Mouse (Mus musculus) left cerebral cortex, postnatal 25 days (tissue): Measurements from ENCODE around the gene Ube2q2. TPM values are rescaled to one million over a fixed set of nuclear protein-coding genes. Genes with fewer than 3 reads are reported as not detected.
A peak's percentile ranks its signal among the peaks of the same experiment; 100 is the strongest.
"Not testable (repeated sequence)": the region's sequence is repeated elsewhere in the genome, so short reads cannot be mapped to it uniquely, and the experiment has no call there.

Experiments
- DNase-seq, 2 experiments: peaks; one replicate each; pipeline ENCODE4 v3.0.0; 2022; ENCODE audit warnings: low spot score in 2 of 2, mixed read lengths in 1 of 2
- intact Hi-C: fragments of 180-260 bp; cut with DNase I; formaldehyde crosslinking; loops from one replicate; pipeline ENCODE4 v1.15.1; 2025
- total RNA-seq, 2 experiments: library from RNA; stranded (reverse); gene quantifications; 2 replicates each; pipeline ENCODE4 v1.2.3; 2021

The Ube2q2 gene
- total RNA-seq: 10 to 100 TPM; 64.0 to 65.5 TPM

DNA sequence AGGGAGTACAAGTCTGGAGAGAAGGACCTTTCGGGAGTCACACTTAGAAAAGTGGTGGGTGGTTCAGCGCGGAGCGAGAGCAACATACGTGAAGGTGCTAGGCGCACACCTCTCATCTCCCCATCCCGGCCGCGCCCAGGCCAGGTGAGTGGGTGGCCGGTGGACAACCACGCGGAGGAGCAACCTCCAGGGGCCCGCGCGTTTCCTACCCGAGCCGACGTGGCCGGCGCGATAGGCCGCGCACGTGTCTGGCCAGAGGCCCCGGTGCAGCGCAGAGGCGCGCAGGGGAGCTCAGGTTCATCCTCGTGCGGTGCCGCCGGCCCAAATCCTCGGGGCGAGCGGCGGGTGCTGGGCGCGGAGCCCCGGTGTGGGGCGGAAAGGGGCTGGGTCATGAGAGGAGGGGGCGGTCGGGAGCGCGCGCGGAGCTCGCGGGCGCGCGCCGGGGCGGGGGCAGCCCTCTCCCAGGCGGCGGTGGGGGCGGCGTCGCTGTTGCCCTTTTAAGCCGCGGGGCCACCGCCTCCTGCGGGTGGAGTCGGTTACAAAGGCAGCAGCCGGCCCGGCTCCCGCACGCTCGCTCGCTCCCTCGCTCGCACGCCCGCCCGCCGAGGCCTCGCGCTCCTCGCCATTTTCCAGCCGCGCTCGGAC, at the start of gene Ube2q2:
TSS of gene Ube2q2 (plus strand) at position 1 of the 645 bp plus-strand sequence.
- DNase-seq: peak; percentile 56 to 73
- intact Hi-C loops: loop anchor here (10.0 kb wide), 1 partner anchor 246 kb away; no protein-coding TSS in a partner anchor

GRCm38 (mm10) chr9:55101117-55101516, 47.5 kb upstream of the Ube2q2 start:
- intact Hi-C loops: no loop called here
- no peak for DNase-seq

DNA sequence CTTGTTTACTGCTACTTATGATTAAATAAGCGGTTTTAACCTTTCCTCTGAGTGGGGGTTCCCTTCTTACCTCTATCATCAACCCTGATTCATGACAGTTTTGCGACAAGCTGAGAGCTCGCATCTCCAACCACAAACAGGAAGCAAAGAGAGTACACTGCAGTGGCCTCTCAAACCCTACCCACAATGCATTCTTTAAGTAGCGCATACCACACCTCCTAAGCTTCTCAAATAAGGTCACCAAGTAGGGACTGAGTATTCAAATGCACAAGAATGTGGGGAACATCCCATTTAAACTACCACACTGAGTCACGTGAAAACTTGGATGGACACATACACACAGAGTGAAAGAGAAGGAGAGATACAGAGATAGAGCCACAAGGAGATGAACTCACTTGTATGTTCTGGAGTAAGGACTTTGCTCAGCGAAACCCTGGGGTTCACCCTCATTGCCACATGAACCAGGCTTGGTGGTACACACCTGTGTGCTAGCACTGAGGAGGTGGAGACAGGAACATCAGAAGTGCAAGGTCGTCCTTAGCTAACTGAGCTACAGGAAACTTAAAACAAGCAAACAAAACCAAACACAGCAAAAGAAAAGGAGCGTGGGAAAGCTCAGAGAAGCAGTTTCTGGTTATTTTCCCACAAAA, 46.3 kb upstream of the Ube2q2 start:
- intact Hi-C loops: no loop called here
- no peak for DNase-seq

- intact Hi-C loops: no loop called here
- DNase-seq: no peak
These were observed 45.6 kb upstream of the Ube2q2 start for GRCm38 (mm10) chr9:55102931-55103630.

DNA sequence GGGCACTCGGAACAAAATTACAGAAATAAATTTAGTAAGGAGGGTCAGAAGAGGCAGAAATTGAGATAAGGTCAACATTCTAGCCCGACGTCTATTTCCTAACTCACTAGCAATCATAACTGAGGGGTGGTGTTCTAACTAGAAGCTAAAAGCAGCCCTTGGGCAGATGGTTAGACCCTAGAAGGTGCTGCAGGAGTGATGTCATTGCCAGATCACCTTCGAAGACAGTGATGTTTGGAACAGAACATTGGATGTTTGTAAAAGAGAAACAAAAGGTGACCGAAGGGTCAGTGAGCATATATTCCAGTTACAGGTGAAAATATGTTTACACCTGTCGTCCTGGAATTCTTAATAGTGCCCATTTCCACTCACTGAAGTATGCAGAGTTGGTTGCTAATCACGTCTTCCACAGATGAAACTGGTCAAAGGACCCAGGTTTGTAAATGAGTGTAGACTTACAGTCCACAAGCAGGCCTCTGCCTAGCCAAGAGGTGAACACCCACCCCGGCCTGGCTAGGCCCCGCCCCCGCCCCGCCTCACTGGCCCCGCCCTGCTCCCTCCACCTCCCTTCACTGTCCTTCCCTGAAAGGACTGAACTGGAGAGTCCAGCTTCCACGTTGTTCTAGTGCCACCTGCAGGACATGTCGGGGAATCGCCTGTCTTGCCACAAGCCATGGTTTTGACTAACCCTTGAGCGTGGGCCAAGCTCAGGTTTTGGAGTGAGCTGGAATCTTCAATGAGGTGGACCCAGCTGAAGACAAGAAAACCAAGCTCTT, 38.4 kb upstream of the Ube2q2 start:
- intact Hi-C loops: loop anchor here (1.0 to 5.0 kb wide), 4 partner anchors 63 to 373 kb away; no protein-coding TSS in a partner anchor

GRCm38 (mm10) chr9:55110835-55111217, 37.8 kb upstream of the Ube2q2 start:
- intact Hi-C loops: loop anchor here (1.0 to 5.0 kb wide), 4 partner anchors 64 to 374 kb away; no protein-coding TSS in a partner anchor
- not testable (repeated sequence) for DNase-seq

More for the DNA sequence above, 38.4 kb upstream of the Ube2q2 start:
- peak; percentile 80 to 91 for DNase-seq

DNA sequence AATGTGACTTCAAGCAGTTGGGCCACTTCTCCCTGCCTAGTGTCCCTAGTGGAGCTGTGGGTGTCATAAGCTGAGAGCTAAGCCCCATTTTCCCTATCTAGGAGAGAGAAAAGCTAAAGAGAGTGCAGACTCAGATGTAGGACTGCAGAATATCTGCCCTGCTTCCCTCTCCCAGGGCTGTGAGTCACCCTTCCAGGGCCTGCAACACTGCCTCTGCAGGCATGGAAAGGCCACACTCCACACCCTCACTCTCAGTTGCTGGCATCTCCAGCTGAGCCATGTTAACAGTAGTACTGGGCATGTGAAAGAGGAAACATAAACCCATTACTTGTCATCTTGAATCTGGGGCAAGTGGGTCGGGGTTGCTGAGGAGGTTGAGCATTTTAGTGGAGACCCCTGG, 33.9 kb upstream of the Ube2q2 start:
- DNase-seq: peak in 1 of 2 experiments; percentile 8
- intact Hi-C loops: loop anchor here (5.0 kb wide), 1 partner anchor 377 kb away; no protein-coding TSS in a partner anchor

GRCm38 (mm10) chr9:55117293-55118055, 31.2 kb upstream of the Ube2q2 start:
- peak in 1 of 2 experiments; percentile 4 for DNase-seq
- intact Hi-C loops: no loop called here

- intact Hi-C loops: no loop called here
- no peak for DNase-seq
These were observed 26.1 kb upstream of the Ube2q2 start for GRCm38 (mm10) chr9:55122586-55122985.

DNA sequence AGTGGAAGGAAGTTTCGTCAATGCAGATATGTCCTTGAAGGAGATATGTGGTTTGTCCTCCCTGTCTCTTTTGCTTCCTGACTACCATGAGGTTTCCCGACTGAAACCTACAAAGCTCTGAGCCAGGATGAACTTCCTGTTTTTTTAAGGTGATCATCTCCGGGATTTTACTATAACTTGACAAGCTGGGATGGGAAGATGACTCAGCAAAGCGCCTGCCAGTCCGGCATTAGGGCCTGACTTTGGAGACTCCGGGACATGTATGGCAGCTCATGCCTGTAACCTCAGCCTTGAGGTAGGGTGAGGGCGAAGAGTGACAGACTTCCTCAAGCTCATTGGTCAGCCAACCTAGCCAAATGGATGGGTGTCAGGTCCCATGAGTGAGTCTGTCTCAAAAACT, 22.9 kb upstream of the Ube2q2 start:
- DNase-seq: no peak
- intact Hi-C loops: no loop called here

- intact Hi-C loops: no loop called here
These were observed 22.4 kb upstream of the Ube2q2 start for GRCm38 (mm10) chr9:55126295-55126694.

DNA sequence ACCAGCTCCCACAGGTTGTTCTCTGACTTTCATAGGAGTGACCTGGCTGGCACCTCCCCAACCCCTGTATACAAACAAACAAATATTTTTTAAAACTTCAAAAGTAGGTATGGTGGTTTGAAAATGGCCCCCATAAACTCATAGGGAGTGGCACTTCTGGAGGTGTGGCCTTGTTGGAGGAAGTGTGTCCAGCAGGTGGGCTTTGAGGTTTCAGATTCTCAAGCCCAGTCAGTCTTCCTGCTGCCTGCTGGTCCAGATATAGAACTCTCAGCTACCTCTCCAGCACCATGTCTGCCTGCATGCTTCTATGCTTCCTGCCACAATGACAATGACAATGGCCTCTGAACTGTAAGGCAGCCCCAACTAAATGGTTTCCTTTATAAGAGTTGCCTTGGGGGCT, 16.8 kb upstream of the Ube2q2 start:
- intact Hi-C loops: no loop called here
- DNase-seq: no peak

More at GRCm38 (mm10) chr9:55126295-55126694, 22.4 kb upstream of the Ube2q2 start:
- no peak for DNase-seq

- DNase-seq: peak in 1 of 2 experiments; percentile 78
- intact Hi-C loops: no loop called here
These were observed 12.1 kb upstream of the Ube2q2 start for GRCm38 (mm10) chr9:55136576-55136975.

DNA sequence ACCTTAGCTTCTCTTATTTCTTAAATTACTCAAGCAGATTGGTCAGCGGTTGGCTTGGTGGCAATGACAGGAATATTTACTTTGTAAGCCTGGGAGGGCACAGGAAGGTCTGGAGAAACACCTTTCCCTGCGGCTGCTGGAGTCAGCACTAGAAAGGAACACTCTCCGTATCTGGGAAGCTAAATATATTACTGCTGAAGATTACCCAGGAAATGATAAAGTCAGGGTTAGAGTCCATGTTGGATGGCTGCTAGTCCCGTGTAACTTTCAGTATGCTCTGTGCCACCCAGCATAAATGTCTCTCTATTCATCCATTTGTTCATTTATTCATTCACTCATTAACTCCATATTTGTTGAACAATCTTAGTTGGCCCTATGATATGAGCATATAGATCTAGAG, 11.5 kb upstream of the Ube2q2 start:
- no peak for DNase-seq
- intact Hi-C loops: no loop called here

DNA sequence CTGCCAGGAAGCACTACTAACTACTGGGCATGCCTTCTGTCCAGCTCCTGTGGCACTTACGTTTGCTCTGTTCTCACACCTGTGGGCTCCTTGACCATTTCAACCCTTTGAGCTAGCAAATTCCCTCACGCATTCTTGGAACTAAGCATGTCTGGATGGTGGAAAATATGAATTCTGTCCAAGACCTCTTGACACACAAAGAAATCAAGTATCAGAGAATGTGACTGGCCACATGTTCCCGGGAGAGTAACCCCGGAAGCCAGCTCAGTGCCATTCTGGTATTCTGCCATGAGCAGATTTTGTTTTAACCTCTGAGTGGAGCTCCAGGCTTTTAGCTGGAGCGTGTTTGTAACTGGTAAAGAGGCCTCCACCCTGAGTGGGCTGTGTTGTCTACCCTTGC, 8.7 kb upstream of the Ube2q2 start:
- DNase-seq: peak in 1 of 2 experiments; percentile 7
- intact Hi-C loops: loop anchor here (5.0 to 10.0 kb wide), 2 partner anchors 172 to 255 kb away; no protein-coding TSS in a partner anchor

- intact Hi-C loops: loop anchor here (2.0 to 10.0 kb wide), 2 partner anchors 59 to 245 kb away; partner anchors contain the start of gene Fbxo22
- peak; percentile 40 to 54 for DNase-seq
These were observed 1.0 kb downstream of the Ube2q2 start for GRCm38 (mm10) chr9:55149499-55150278.

- DNase-seq: no peak
- intact Hi-C loops: loop anchor here (2.0 kb wide), 1 partner anchor 58 kb away; the partner anchor contains the start of gene Fbxo22
These were observed 1.6 kb downstream of the Ube2q2 start for GRCm38 (mm10) chr9:55150279-55150726.

DNA sequence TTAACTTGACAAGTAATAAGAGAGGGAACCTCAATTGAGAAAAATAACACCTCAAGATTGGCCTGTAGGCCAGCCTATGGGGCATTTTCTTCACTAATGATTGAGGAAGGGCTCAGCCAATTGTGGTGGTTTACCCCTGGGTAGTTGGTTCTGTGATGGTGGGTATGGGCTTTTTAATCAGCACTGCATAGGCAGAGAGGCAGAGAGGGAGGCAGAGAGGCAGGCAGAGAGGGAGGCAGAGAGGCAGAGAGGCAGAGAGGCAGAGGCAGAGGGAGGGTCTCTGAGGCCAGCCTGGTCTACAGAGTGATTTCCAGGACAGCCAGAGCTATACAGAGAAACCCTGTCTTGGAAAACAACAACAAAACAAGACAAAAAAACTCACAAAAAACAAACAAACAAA, 2.4 kb downstream of the Ube2q2 start:
- intact Hi-C loops: loop anchor here (2.0 kb wide), 1 partner anchor 58 kb away; the partner anchor contains the start of gene Fbxo22
- no peak for DNase-seq
